Mouse (Mus musculus): ENCODE results near the gene Ceacam16.

Ceacam16 gene

GRCm38 (mm10) chr7:19843561-19843960 is 17.5 kb downstream of the Ceacam16 start:
- DNase-seq (ENCODE audit: low read depth, low spot score), result no peak

GRCm38 (mm10) chr7:19842885-19843504 is 18.1 kb downstream of the Ceacam16 start:
- DNase-seq (ENCODE audit: low read depth, low spot score), result no peak

DNA sequence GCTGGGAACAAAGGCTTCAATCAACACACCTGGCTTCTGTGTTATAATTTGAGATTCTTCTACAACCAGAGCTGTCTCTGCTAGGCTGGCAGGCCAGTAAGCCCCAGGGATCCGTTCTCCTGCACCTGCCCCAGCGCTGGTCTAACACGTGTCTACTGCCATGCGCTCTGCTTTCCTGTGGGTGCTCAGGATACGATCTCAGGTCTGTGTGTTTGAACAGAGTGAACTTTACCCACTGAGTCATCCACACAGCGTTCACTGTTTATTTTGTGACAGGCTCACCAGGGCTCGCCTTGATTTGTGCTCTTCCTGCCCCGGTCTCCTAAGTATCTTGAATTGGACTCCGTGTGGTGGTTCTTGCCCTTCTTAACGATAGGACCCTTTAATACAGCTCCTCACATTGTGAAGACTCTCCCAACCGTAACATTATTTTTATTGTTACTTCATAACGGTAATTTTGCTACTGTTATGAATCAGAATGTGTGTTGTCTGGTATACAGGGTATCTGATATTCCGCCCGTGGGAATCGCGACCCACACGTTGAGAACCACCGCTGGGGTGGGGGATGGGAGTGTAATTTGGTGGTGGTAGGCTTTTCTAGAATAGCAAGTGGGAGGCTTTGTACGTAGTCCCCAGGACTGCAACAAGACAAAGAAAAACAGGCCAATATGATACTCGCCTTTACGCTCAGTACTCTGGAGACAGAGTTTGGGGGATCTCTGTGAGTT is 19.2 kb downstream of the Ceacam16 start:
- no peak for DNase-seq (ENCODE audit: low read depth, low spot score)

DNA sequence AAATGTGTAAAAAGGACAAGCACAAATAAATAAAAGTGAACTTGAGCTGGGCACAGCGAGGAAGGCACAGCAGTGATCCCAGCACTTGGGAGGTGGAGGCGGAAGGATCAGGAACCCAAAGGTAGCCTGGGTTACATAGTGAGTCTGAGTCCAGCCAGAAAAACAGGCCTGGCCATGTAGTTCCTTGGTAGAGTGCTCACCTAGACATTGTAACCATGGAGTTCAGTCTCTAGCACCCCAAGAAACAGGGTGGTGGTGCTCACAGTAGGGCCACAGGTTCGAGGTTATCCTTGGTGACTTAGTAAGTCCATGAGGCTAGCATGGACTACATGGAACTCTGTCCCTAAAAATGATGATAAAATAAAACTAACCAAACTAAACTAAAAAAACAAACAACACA is 20.2 kb downstream of the Ceacam16 start:
- DNase-seq (ENCODE audit: low read depth, low spot score), result no peak

DNA sequence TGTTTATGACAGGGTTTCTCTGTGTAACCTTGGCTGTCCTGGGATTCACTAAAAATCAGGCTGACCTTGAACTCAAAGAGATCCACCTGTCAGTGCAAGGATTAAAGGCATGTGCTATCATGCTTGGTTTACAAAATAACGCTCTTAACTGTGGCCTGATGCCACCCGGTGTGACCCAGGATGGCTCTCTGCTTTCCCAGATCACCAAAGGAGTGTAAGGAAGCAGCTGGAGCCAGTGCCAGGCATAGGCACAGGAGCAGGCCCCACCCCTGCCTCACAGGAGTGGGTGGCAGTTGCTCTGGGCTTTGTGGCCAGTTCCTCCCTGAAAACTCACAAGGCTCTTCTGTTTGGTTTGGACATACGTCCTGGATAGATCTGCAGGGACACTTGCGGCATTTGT is 20.7 kb downstream of the Ceacam16 start:
- DNase-seq (ENCODE audit: low read depth, low spot score), result no peak

GRCm38 (mm10) chr7:19836843-19837242 is 24.3 kb downstream of the Ceacam16 start:
- DNase-seq (ENCODE audit: low read depth, low spot score), result no peak

DNA sequence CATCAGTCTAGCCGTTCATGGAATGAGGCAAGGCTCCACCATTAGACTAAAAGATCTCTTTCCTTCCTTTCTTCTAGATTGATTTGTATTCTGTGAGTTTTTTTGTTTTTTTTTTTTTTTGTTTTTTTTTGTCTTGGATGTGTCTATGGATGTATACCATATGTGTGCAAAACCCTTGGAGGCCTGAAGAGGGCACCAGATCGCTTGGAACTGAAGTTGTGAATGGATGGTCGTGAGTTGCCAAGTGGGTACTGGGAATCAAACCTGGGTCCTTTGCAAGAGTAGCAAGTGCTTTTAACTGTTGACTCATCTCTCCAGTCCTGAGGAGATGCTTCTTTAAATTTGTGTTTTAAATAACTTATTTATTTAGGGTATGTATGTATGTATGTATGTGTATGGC is 27.0 kb downstream of the Ceacam16 start:
- no peak for DNase-seq (ENCODE audit: low read depth, low spot score)

DNA sequence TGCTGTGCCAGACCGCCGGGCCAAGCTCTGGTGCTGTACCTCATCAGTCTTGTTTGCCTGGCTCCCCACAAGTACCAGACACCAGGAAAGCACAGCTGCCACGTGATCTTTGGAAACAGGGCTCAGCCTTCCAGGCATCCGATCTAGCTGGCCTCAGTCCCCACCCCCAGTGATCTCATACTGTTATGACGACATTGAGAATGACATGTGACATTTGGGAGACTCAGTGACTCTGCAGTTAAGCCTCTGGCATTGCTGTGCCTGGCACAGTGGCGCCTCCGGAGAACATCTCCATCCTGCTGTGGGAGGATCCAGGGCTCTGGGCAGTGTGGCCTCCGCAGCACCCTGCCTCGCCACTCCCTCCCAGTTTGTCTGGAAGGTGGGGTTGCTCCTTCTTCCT is 29.3 kb downstream of the Ceacam16 start:
- no peak for DNase-seq (ENCODE audit: low read depth, low spot score)

DNA sequence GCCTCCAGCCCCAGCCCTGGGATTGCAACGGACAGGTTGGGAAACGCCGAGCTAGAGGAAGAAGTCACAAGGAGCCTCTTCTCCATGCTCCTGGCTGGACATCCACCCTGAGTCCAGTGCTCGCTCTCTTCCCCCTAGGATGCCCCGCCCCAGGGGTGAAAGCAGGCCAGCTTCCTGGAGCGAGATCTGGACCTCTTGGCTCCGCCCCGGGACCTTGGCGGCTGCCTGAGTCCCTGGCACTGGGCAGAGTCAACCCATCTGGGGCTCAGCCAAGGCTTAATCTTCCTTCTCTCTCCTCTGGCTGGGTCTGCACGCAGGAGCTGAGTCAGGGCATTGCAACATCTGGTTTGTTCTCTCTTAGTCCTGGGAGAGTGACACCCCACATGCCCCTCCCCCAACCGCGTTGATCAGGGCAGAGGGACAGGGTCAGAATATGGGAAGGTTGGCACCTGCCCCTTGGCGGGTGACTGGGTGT is 30.4 kb downstream of the Ceacam16 start:
- DNase-seq (ENCODE audit: low read depth, low spot score), result no peak

GRCm38 (mm10) chr7:19829694-19830093 is 31.4 kb downstream of the Ceacam16 start:
- no peak for DNase-seq (ENCODE audit: low read depth, low spot score)

DNA sequence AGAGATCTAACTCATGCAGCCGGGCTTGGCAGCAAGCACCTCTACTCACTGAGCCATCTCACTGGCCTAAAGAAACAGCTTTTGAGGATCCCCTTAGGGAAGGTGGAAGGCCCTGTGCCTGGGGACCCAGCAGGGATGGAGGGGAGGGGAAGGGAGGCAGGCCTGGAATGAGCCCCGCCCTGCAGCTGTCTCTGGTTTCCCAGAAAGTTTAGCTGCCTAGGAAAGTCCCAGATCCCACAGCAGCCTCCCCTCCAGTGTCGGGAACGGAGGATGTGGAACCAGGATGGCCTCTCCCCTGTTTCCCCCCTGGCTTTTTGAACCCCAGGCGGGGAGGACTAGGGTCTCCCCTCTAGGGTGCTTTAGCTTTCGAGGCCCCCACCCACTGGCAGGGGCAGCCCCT is 34.3 kb downstream of the Ceacam16 start:
- DNase-seq (ENCODE audit: low read depth, low spot score), result no peak

DNA sequence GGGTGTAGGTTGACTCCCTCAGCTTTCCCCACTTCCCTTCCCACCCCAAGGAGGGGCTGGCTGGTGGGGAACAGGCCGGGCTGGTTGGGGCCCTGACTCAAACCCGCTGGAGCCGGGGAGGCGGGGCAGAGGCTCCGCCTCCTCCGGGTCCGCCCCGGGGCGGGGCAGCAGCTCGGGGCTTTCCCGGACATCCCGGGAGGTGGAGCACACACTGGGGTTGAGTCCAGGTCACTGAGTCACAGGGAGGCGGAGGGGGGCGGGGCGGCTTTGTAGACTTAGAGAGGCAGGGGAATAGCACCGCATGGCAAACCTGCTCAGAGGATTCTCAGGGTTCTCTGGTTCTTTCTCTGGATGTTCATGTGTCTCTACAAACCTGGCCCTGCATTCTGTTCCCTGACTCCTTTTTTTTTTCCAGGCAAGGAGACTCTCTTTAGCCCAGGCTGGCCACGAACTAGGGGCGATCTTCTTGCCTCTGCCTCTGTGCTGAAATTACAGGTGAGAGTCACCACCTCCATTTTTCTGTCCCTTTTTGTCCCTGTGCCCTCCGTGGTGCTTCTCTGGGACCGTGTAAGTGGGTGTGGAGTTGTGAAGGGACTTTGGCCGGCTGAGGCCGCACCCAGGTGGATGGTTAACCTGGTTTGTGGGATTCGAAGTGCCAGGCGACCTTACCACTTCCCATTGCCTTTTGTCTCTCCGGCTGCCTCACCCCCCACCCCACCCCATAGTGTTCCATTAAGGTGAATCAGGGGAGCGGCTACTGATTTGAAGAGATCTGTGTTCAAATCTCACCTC is 36.7 kb downstream of the Ceacam16 start:
- peak; percentile 51 for DNase-seq (ENCODE audit: low read depth, low spot score)

DNA sequence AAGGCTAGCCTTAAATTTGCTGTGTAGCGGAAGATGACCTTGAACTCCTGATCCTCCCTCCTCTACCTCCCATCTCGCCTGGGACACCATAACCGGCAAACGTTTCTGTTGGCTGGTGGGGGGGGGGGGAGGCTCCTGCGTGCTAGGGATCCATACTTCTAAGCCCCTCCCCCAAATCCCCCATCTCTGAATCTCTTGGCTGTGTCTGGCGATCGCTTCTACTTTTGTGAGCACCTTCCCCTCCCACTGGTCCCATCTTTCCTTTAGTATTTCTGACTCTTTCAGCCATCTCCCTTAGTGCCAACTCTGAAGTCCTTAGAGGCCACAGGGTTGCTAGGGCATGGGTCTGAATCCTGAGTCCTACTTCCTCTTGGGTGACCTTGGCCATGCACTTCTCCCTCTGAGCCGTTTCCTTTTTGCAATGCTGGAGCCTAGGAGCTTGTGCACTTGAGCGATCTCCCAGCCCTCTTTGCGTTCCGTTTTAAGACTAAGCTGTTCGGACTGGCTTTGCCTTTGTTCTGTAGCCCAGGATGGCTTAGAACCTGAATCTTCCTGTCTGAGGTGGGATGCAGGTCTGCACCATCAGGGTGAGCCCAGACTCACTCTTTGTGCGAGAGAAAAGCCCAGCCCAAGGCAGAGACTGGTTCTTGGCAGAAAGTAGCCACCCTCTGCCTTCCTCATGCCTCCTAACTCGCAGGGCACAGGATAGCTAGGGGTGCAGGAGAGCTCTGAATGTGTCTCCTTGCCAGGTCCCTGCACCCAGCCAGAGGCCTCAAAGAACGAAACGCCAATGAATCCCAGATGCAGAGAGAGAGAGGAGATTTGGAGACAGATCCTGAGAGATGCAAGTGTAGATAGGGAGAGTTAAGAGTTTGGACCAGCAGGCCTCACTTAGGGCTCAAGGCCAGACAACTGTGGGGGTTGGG is 37.6 kb downstream of the Ceacam16 start:
- DNase-seq (ENCODE audit: low read depth, low spot score), result no peak

DNA sequence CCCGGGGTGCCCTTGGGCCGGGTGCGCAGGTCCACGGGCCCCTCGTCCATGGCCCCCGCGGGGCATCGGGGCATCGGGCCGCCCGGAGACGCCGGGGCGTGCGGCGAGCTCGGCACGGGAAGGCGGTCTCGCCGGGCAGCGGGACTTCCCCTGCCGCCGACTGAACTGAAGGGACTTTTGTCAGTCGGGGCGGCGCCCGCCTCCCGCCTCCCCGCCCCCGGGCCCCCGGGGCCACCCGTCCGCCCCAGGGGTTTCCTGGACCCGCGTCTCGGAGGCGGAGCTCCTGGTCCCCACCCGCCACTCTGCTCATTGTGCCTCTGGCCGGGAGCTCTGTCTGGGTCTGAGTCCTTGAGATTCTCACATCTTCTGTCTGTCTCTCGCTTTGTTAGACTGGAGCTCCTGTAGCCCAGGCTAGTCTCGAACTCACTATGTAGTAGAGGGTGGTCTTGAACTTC is 38.5 kb downstream of the Ceacam16 start, which contains the start of gene Bcl3:
Gene Bcl3 (minus strand): TSS at position 167 of the 455 bp plus-strand sequence.
- no peak for DNase-seq (ENCODE audit: low read depth, low spot score)

DNA sequence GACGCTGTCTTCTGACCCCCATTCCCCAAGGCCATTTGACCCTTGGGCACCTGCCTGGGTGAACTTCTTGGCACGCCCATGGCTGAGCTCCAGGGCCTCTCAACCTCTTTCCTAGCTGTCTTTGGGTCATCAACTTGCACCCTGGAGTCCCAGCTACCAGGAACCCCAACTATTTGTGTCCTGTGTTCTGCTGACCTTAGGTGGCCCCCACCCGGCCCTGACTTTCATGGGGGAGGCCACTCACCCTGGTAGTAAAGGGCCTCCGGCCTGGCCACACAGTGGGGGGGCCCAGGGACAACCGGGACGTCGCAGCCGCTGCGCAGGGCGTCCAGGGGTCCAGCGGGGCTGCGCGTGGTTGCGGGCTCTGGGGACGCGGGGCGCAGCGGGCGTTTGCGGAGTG is 38.9 kb downstream of the Ceacam16 start:
- DNase-seq (ENCODE audit: low read depth, low spot score), result no peak

- no peak for DNase-seq (ENCODE audit: low read depth, low spot score)
Observed at GRCm38 (mm10) chr7:19821633-19822032, 39.5 kb downstream of the Ceacam16 start.

GRCm38 (mm10) chr7:19820347-19821048 is 40.6 kb downstream of the Ceacam16 start:
- no peak for DNase-seq (ENCODE audit: low read depth, low spot score)

DNA sequence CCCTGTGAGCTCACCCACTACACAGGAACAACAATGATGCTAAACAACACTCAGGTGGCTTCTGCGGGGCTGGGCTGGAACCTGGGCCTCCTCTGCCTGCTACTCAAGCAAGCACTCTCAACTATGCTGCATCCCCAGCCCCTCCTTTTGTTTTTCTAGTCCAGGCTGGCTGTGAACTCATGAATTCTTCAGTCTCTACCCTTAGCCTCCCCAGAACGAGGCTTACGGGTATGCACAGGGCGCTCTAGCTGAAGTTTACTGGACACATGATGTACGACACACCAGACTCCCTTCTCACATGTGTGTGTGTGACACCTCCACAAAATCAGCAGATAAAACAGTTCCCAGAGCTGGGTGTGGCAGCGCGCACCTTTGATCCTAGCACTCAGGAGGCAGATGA is 42.2 kb downstream of the Ceacam16 start:
- no peak for DNase-seq (ENCODE audit: low read depth, low spot score)

DNA sequence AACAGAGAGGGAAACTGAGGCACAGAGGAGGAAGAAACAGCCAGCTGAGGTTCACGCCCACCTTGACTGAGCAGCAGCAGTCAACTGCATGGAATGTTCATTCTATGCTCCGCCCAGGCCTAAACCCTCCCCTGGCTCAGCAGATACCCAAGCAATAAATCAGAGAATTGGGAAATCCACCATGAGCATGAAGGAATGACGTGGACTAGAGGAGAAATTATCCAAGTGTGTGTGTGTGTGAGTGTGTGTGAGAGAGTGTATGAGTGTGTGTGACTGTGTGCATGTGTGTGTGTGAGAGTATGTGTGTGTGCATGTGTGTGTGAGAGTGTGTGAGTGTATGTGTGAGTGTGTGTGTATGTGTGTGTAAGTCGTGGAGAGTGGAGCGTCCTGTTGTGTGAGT is 42.7 kb downstream of the Ceacam16 start:
- no peak for DNase-seq (ENCODE audit: low read depth, low spot score)

DNA sequence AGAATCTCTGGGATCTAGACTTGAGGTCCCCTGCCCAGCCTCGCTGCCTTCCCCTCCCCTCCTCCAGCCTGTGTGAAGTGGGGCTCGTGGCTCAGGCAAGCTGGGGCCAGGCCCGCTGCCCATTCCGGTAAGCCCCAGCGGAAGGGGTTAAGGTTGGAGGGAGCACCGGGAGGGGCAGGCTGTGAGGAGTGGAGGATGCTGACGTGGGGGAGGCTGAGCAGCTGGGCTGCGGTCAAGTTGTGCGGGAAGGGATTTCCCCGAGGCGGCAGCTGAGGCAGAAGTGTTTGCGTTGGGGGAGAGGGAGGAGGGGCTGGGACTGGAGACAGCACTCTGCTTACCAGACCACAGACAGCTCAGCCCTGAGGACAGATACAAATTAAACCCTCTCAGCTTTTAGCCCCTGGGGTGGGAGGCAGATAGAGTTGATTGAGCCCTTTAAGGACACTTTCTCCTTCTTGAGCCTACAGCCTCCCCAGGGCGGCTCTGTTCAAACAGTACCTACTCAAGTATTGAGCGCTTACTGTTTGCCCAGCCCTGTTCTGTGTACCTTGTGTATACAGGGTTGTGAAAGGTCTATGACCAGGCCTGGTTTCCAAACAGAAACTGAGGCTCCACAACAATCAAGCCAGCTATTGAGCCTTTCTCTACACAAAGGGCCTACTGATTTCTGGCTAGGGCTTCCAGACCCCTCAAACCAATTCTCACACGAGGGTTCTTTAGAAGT is 43.6 kb downstream of the Ceacam16 start:
- peak; percentile 48 for DNase-seq (ENCODE audit: low read depth, low spot score)

Data from embryo, embryonic 11.5 days (tissue).